Mouse (Mus musculus): ENCODE data around the gene Rap1gap2. TPM values are rescaled to one million over a fixed set of nuclear protein-coding genes. Genes with fewer than 3 reads are reported as not detected.

The Rap1gap2 gene
- polyA plus RNA-seq, 1 experiment, result 133 TPM

GRCm38 (mm10) chr11:74404216-74404615, 206.5 kb downstream of the Rap1gap2 start:
- Histone ChIP-seq H3K4me3 (ENCODE audit: insufficient read depth, low read length) (no peak overlapping the region), H3K27ac (ENCODE audit: insufficient read depth, low read length) (no peak overlapping the region), H3K4me1 (ENCODE audit: control insufficient read depth, insufficient read depth, low read length) (peaks cover 4% of the 10 kb centered on the region)
- TF ChIP-seq CTCF (IDR thresholded peaks at IDR 0.05; ENCODE audit: extremely low read depth, insufficient read depth, low read length) (no peak), POLR2A (IDR thresholded peaks at IDR 0.05; ENCODE audit: extremely low read depth, insufficient read depth, low read length) (no peak)

DNA sequence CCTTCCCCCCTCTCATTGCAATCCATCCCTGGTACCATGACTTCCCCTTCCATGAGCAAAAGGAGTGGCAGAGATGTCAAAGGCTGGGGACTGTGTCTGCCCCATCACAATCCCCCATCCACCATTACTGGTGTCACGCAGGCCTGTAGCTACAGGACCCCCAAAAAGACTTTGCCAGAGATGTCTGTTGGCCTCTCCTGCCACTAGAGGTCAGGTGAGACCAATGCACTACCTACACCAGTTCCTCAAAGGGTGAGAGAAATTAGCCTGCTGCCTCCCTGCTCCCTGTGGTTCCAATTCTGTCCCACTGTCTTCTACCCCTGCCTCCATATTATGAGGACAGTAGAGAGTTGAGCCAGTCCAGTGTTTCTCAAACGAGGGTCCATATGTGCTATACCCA, 208.6 kb downstream of the Rap1gap2 start:
- Histone ChIP-seq H3K27ac (ENCODE audit: insufficient read depth, low read length) (no peak overlapping the region), H3K4me3 (ENCODE audit: insufficient read depth, low read length) (no peak overlapping the region), H3K4me1 (ENCODE audit: control insufficient read depth, insufficient read depth, low read length) (no peaks in the 10 kb centered on the region)
- TF ChIP-seq CTCF (IDR thresholded peaks at IDR 0.05; ENCODE audit: extremely low read depth, insufficient read depth, low read length), result peak; percentile 57
- no peak for TF ChIP-seq POLR2A (IDR thresholded peaks at IDR 0.05; ENCODE audit: extremely low read depth, insufficient read depth, low read length)

DNA sequence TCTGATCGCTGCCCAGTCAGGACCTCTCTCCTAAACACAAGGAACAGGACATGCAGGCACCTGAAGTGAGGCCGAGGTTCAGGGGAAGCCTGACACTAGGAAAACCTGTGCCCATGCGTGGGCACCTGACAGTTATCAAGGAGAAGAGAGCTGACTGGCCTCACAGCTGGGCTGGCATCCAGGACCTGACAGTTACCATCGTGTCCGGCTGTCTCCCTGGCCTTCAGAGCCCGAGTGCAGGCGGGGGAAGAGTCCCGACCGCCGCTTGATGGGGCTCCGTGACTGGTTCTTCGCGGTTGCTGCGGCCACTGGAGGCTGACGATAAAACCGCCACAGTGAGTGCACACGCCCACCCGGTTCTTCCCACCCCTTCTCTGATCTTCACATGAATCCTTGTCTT, 215.1 kb downstream of the Rap1gap2 start:
- no peak for TF ChIP-seq CTCF (IDR thresholded peaks at IDR 0.05; ENCODE audit: extremely low read depth, insufficient read depth, low read length)
- TF ChIP-seq POLR2A (IDR thresholded peaks at IDR 0.05; ENCODE audit: extremely low read depth, insufficient read depth, low read length), result no peak
- H3K4me1 ChIP-seq (ENCODE audit: control insufficient read depth, insufficient read depth, low read length), result peaks cover 3% of the 10 kb centered on the region; the same call in 1 of the 2 replicates

GRCm38 (mm10) chr11:74393489-74393888, 217.2 kb downstream of the Rap1gap2 start:
- H3K4me3 ChIP-seq (ENCODE audit: insufficient read depth, low read length), result no peak overlapping the region
- TF ChIP-seq CTCF (IDR thresholded peaks at IDR 0.05; ENCODE audit: extremely low read depth, insufficient read depth, low read length) (no peak), POLR2A (IDR thresholded peaks at IDR 0.05; ENCODE audit: extremely low read depth, insufficient read depth, low read length) (no peak)
- H3K4me1 ChIP-seq (ENCODE audit: control insufficient read depth, insufficient read depth, low read length), result peaks cover 3% of the 10 kb centered on the region; the same call in 1 of the 2 replicates
- H3K27ac ChIP-seq (ENCODE audit: insufficient read depth, low read length), result no peak overlapping the region

More for the DNA sequence above, 215.1 kb downstream of the Rap1gap2 start:
- Histone ChIP-seq H3K4me3 (ENCODE audit: insufficient read depth, low read length) (no peak overlapping the region), H3K27ac (ENCODE audit: insufficient read depth, low read length) (no peak overlapping the region)

DNA sequence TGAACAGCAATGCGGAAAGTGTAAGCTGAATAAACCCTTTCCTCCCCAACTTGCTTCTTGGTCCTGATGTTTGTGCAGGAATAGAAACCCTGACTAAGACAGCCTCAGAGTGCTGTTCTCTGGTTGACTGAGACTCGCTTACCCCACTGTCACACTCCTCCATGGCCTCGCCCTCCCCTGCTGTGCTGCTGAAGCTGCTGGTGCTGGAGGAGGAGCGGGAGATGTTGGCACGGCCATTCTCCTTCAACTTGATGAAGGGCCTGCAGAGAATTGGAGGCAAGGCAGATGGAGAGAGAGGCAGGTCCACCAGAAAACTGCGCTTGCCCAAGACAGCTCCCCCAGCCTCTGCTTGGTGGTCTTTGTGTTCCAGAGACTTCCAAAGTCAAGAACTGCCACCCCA, 217.8 kb downstream of the Rap1gap2 start:
- peaks cover 3% of the 10 kb centered on the region; the same call in 1 of the 2 replicates for H3K4me1 ChIP-seq (ENCODE audit: control insufficient read depth, insufficient read depth, low read length)
- no peak overlapping the region for H3K27ac ChIP-seq (ENCODE audit: insufficient read depth, low read length)
- H3K4me3 ChIP-seq (ENCODE audit: insufficient read depth, low read length), result no peak overlapping the region
- TF ChIP-seq CTCF (IDR thresholded peaks at IDR 0.05; ENCODE audit: extremely low read depth, insufficient read depth, low read length), result no peak
- no peak for TF ChIP-seq POLR2A (IDR thresholded peaks at IDR 0.05; ENCODE audit: extremely low read depth, insufficient read depth, low read length)

DNA sequence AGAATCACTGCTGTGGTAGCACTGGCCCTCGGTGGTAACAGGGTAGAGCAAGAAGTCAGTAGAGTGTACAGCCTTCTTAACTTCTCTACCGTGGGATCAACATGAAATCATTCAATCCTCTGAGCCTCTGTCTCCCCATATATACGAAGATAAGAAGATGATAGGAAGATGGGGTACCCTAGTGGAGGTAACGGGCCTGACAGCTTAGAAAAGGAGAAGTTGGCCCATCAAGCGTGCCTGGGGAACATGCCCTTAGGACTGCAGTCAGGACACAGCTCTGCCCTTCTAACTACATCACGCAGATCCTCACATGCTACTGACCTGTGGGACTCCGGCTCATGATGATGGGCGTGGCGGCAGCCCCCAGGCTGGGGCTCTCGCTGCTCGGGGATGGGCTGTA, 218.8 kb downstream of the Rap1gap2 start:
- Histone ChIP-seq H3K27ac (ENCODE audit: insufficient read depth, low read length) (no peak overlapping the region), H3K4me1 (ENCODE audit: control insufficient read depth, insufficient read depth, low read length) (peaks cover 3% of the 10 kb centered on the region; the same call in 1 of the 2 replicates)
- TF ChIP-seq POLR2A (IDR thresholded peaks at IDR 0.05; ENCODE audit: extremely low read depth, insufficient read depth, low read length), result no peak
- no peak for TF ChIP-seq CTCF (IDR thresholded peaks at IDR 0.05; ENCODE audit: extremely low read depth, insufficient read depth, low read length)

DNA sequence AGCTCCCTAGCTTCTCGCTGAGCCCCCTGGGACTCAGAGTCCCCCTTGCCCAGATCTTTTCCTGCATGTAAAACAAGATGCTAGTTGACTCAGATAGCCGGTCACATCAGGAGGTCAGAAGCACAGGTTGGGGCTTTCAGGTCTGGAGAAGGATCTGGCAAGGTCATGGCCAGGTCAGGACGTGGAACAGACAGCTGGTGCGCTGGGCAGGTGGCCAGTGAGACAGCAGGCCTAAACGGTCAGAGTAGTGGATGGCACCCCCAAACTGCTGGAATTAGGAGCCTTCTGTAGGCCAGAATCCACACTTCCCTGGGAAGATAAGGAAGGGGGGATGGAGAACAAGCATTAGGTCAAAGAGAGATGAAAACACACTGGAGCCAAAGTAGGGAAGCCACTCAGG, 223.5 kb downstream of the Rap1gap2 start:
- no peak overlapping the region for H3K27ac ChIP-seq (ENCODE audit: insufficient read depth, low read length)
- TF ChIP-seq POLR2A (IDR thresholded peaks at IDR 0.05; ENCODE audit: extremely low read depth, insufficient read depth, low read length) (no peak), CTCF (IDR thresholded peaks at IDR 0.05; ENCODE audit: extremely low read depth, insufficient read depth, low read length) (no peak)
- H3K4me3 ChIP-seq (ENCODE audit: insufficient read depth, low read length), result no peak overlapping the region
- no peaks in the 10 kb centered on the region for H3K4me1 ChIP-seq (ENCODE audit: control insufficient read depth, insufficient read depth, low read length)

More for the DNA sequence above, 218.8 kb downstream of the Rap1gap2 start:
- no peak overlapping the region for H3K4me3 ChIP-seq (ENCODE audit: insufficient read depth, low read length)

DNA sequence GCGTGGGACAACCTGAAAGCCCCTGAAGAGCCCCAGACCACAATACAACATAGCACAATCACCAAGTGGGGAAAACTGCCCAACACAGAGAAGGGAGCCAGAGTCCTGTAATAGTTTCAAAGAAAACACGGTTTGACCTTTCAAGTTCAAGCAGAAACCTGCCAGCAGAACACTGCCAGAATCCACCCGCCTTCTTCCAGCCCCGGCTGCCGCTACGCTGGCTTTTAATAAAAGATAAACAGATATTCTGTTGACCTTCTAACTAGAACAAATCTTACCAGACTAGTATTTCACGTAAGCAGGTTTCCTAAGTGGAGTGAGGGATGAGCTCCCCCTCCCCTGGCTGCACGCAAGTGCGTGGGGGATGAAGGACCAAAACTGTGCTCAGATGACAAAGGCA, 225.0 kb downstream of the Rap1gap2 start:
- TF ChIP-seq CTCF (IDR thresholded peaks at IDR 0.05; ENCODE audit: extremely low read depth, insufficient read depth, low read length), result no peak
- TF ChIP-seq POLR2A (IDR thresholded peaks at IDR 0.05; ENCODE audit: extremely low read depth, insufficient read depth, low read length), result no peak
- H3K4me3 ChIP-seq (ENCODE audit: insufficient read depth, low read length), result no peak overlapping the region
- H3K4me1 ChIP-seq (ENCODE audit: control insufficient read depth, insufficient read depth, low read length), result no peaks in the 10 kb centered on the region
- H3K27ac ChIP-seq (ENCODE audit: insufficient read depth, low read length), result no peak overlapping the region

- no peak for TF ChIP-seq CTCF (IDR thresholded peaks at IDR 0.05; ENCODE audit: extremely low read depth, insufficient read depth, low read length)
- TF ChIP-seq POLR2A (IDR thresholded peaks at IDR 0.05; ENCODE audit: extremely low read depth, insufficient read depth, low read length), result no peak
- Histone ChIP-seq H3K4me1 (ENCODE audit: control insufficient read depth, insufficient read depth, low read length) (peaks cover 2% of the 10 kb centered on the region; the same call in 1 of the 2 replicates), H3K4me3 (ENCODE audit: insufficient read depth, low read length) (no peak overlapping the region), H3K27ac (ENCODE audit: insufficient read depth, low read length) (no peak overlapping the region)
Observed at GRCm38 (mm10) chr11:74379166-74379873, 231.4 kb downstream of the Rap1gap2 start.

GRCm38 (mm10) chr11:74376847-74377246, 233.9 kb downstream of the Rap1gap2 start:
- H3K4me3 ChIP-seq (ENCODE audit: insufficient read depth, low read length), result no peak overlapping the region
- TF ChIP-seq POLR2A (IDR thresholded peaks at IDR 0.05; ENCODE audit: extremely low read depth, insufficient read depth, low read length) (no peak), CTCF (IDR thresholded peaks at IDR 0.05; ENCODE audit: extremely low read depth, insufficient read depth, low read length) (peak; percentile 95)
- peaks cover 2% of the 10 kb centered on the region; the same call in 1 of the 2 replicates for H3K4me1 ChIP-seq (ENCODE audit: control insufficient read depth, insufficient read depth, low read length)
- H3K27ac ChIP-seq (ENCODE audit: insufficient read depth, low read length), result no peak overlapping the region

All from cortical plate, adult 2 months (tissue).